Mouse (Mus musculus) midbrain, embryonic 13.5 days (tissue): ENCODE data around the gene Ell2. TPM values are rescaled to one million over a fixed set of nuclear protein-coding genes. Genes with fewer than 3 reads are reported as not detected.

Experiments used
- ATAC-seq: fragments of 200-750 bp; cut with Nextera tagmentation; 2 replicates; pipeline ENCODE4 v1.8.0; 2017; ENCODE audit warnings: mild to moderate bottlenecking, moderate TSS enrichment, moderate library complexity
- H3K27ac ChIP-seq: fragments of 300-500 bp; sonication (generic); 2 replicates; pipeline ENCODE4 v1.5.1; 2015; ENCODE audit warnings: inconsistent platforms, mild to moderate bottlenecking, moderate library complexity
- H3K27me3 ChIP-seq: fragments of 300-500 bp; sonication (generic); 2 replicates; pipeline ENCODE4 v1.6.1; 2015; ENCODE audit warnings: mild to moderate bottlenecking, inconsistent platforms
- H3K36me3 ChIP-seq: fragments of 300-500 bp; sonication (generic); 2 replicates; pipeline ENCODE4 v1.6.1; 2015; ENCODE audit warnings: mild to moderate bottlenecking, inconsistent platforms
- H3K4me1 ChIP-seq: fragments of 300-500 bp; sonication (generic); replicated peaks from 2 replicates; pipeline ENCODE4 v1.6.1; 2015; ENCODE audit warnings: inconsistent platforms
- H3K4me2 ChIP-seq: fragments of 300-500 bp; sonication (generic); replicated peaks from 2 replicates; pipeline ENCODE4 v1.6.1; 2015; ENCODE audit warnings: moderate library complexity, mild to moderate bottlenecking, inconsistent platforms
- H3K4me3 ChIP-seq: fragments of 300-500 bp; sonication (generic); replicated peaks from 2 replicates; pipeline ENCODE4 v1.5.1; 2015; ENCODE audit warnings: mild to moderate bottlenecking, inconsistent platforms
- H3K9ac ChIP-seq: fragments of 300-500 bp; sonication (generic); replicated peaks from 2 replicates; pipeline ENCODE4 v1.6.1; 2015; ENCODE audit warnings: mild to moderate bottlenecking, inconsistent platforms
- H3K9me3 ChIP-seq: fragments of 300-500 bp; sonication (generic); 2 replicates; pipeline ENCODE4 v1.6.1; 2016; ENCODE audit warnings: mild to moderate bottlenecking, inconsistent platforms
- WGBS: fragments of 180-500 bp; shearing (Covaris S2); methylation state at CpG from one replicate; pipeline ENCODE4 v1.1.7; 2015; 5-methylcytosine and 5-hydroxymethylcytosine counted together
- polyA plus RNA-seq: library from polyadenylated mRNA; unstranded; fragments of >200 nt; fragmentation: Nextera tagmentation; extraction: Ambion mirVana; gene quantifications from 2 replicates; pipeline ENCODE4 v1.2.1, GENCODE M21; 2015

Ell2 gene
- polyA plus RNA-seq, 1 experiment from 2014 or later = 2.8 TPM

DNA sequence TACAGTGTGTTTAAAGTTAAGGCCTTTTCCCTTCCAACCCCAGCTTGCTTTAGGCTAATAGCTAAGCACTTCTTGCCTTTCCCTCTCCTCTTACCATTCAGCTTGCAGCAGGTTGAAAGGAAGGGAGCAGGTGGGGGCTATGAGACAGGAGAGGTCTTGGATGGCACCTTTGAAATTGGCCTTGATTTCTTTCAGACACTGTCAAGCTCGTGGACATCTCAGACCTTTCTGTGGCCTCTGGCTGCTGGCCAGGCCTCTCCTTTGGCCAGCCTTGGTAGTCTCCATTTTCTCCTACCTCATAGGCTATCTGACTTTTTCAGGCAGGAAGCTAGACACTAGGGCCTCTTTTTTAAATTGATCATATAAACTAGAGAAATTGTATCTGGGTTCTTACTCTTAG, 70.1 kb downstream of the Ell2 start:
- Histone ChIP-seq H3K27me3 (no peaks in the 10 kb centered on the region), H3K4me3 (no peak overlapping the region), H3K9me3 (no peaks in the 10 kb centered on the region), H3K36me3 (no peaks in the 10 kb centered on the region), H3K9ac (no peak overlapping the region), H3K27ac (no peak overlapping the region), H3K4me1 (no peaks in the 10 kb centered on the region), H3K4me2 (no peak overlapping the region)
- no peak for ATAC-seq
- 88% methylated on average over 1 of the region's 1 CpGs for WGBS

DNA sequence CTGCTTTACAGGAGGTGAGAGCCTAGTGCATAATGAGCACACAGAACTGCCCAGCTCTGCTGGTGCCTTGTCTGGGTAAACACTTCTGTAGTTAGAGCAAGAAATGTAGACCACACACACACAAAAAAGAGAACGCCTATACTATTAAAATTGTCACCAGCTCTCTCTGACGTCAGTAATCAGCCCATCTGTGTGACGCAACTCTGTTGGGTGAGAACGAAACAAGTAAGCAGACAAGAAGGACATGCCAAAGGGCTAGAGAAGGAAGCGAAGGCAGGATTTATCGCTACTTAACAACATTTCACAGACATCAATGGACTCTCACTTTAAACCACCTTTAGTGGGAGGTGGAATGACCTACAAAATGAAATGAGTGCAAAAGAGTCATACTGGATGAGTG, 71.6 kb downstream of the Ell2 start:
- ATAC-seq = no peak
- Histone ChIP-seq H3K9ac (no peak overlapping the region), H3K27ac (no peak overlapping the region), H3K4me3 (no peak overlapping the region), H3K4me2 (no peak overlapping the region), H3K4me1 (no peaks in the 10 kb centered on the region), H3K9me3 (no peaks in the 10 kb centered on the region), H3K27me3 (no peaks in the 10 kb centered on the region), H3K36me3 (no peaks in the 10 kb centered on the region)
- 90% methylated on average over 6 of the region's 6 CpGs for WGBS

DNA sequence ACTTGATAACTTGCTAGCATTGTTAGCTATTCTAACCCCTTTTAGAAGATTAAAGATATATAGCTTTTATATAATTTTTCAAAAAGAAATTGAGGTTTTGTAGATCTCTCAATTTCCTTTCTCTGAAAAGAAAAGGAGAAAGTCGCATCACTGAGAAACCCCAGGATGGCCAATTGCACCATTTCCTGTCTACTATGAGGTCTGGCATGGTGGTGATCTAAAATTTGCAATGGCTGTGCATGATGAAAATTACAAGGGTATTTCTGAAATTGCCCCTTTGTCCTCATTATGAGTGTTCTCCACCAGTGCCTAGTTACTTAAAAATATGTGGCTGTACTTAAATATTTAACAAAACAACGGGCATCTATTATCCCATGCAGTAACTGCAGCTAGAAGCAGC, 72.6 kb downstream of the Ell2 start:
- no peak overlapping the region for H3K4me3 ChIP-seq
- H3K36me3 ChIP-seq = no peaks in the 10 kb centered on the region
- no peak overlapping the region for H3K27ac ChIP-seq
- WGBS = 90% methylated on average over 2 of the region's 2 CpGs
- H3K27me3 ChIP-seq = no peaks in the 10 kb centered on the region
- no peaks in the 10 kb centered on the region for H3K9me3 ChIP-seq
- no peak overlapping the region for H3K9ac ChIP-seq
- no peaks in the 10 kb centered on the region for H3K4me1 ChIP-seq
- H3K4me2 ChIP-seq = no peak overlapping the region
- ATAC-seq = no peak

DNA sequence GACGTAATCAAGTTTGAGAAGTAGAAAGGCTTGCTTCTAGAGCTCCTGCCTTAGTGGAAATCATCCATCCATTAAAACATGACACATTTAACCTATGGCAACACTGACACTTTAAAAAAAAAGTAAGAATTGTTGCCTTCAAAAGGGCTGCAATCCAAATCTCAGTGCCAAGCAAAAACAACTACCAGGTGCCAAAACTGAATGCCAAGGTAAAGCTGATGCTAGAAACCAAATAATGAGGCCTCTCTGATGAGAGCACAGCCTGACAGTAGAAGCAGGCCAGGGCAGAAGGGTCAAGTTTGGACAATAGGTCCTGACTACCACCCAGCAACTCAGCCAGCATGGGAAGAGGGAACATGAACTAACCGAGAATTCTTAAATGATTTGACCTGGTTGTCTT, 73.5 kb downstream of the Ell2 start:
- Histone ChIP-seq H3K4me2 (no peak overlapping the region), H3K36me3 (no peaks in the 10 kb centered on the region)
- 71% methylated on average over 2 of the region's 2 CpGs for WGBS

DNA sequence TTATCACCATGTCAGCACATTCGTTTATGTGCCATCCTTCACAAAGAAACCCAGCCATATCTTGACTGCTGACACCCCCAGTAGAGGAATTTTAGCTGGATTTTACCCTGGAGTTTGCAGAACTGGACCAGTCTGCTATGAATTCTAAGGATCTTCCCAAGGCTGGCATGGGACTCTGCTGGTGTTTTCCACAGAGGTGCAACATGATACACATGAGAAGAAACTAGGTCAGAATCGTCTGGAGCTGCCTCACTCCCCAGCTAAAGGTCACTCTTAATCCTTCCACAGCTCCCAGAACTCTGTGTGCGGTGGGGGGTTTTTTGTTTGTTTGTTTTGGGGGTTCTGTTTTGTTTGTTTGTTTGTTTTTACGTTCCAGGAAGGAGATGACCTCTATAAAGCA, 79.2 kb downstream of the Ell2 start:
- H3K4me1 ChIP-seq = no peaks in the 10 kb centered on the region
- H3K4me3 ChIP-seq = no peak overlapping the region
- H3K9me3 ChIP-seq = no peaks in the 10 kb centered on the region
- H3K9ac ChIP-seq = no peak overlapping the region
- H3K27me3 ChIP-seq = no peaks in the 10 kb centered on the region
- no peaks in the 10 kb centered on the region for H3K36me3 ChIP-seq
- WGBS = 70% methylated on average over 4 of the region's 4 CpGs
- H3K27ac ChIP-seq = no peak overlapping the region
- ATAC-seq = no peak
- H3K4me2 ChIP-seq = no peak overlapping the region

More for the DNA sequence above, 73.5 kb downstream of the Ell2 start:
- no peaks in the 10 kb centered on the region for H3K9me3 ChIP-seq
- ATAC-seq = no peak
- no peak overlapping the region for H3K4me3 ChIP-seq
- no peaks in the 10 kb centered on the region for H3K4me1 ChIP-seq
- no peaks in the 10 kb centered on the region for H3K27me3 ChIP-seq
- H3K9ac ChIP-seq = no peak overlapping the region
- H3K27ac ChIP-seq = no peak overlapping the region

DNA sequence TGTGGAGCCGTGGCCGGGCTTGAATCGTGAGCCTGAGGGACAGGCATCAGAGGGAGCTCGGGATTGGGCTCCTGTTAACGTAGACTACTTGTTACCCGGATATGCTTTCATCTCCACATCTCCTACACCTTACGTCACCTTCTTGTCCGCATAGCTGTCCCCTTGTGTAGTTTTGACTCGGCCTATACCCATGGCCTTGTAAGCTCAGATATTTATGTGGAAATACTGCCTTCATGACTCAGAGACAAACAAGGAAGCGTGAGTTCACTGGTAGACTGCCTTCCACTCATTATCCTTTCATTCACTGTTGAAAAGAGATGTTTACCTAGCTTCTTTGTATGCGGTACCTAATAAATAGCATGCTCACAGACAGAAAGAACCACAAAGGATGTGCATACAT, 79.7 kb downstream of the Ell2 start:
- H3K36me3 ChIP-seq = no peaks in the 10 kb centered on the region
- WGBS = 90% methylated on average over 11 of the region's 11 CpGs
- H3K9ac ChIP-seq = no peak overlapping the region
- no peaks in the 10 kb centered on the region for H3K4me1 ChIP-seq
- H3K27ac ChIP-seq = no peak overlapping the region
- no peaks in the 10 kb centered on the region for H3K27me3 ChIP-seq
- H3K4me2 ChIP-seq = no peak overlapping the region
- no peaks in the 10 kb centered on the region for H3K9me3 ChIP-seq
- no peak overlapping the region for H3K4me3 ChIP-seq
- ATAC-seq = no peak

DNA sequence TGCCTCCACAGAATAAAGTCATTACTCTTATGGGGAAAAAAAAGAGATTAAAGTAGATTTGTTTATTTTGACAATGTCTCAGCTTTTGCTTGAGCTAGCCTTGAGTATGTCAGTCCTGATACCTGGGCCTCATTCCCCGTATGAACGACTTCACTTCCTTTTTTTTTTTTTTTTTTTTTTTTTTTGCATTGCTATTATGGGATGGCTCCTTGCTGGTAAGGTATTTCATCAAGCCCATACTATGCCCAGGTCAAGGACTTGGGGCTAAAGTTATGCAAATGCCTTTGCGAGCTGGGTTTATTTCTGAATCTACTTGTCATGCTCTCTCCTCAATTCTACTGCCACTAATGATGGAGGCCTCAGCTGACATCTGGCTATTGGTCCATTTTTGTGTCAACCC, 80.8 kb downstream of the Ell2 start:
- Histone ChIP-seq H3K27ac (no peak overlapping the region), H3K4me3 (no peak overlapping the region), H3K9me3 (no peaks in the 10 kb centered on the region), H3K4me2 (no peak overlapping the region), H3K4me1 (no peaks in the 10 kb centered on the region), H3K27me3 (no peaks in the 10 kb centered on the region), H3K36me3 (no peaks in the 10 kb centered on the region), H3K9ac (no peak overlapping the region)
- ATAC-seq = no peak
- 95% methylated on average over 3 of the region's 3 CpGs for WGBS

DNA sequence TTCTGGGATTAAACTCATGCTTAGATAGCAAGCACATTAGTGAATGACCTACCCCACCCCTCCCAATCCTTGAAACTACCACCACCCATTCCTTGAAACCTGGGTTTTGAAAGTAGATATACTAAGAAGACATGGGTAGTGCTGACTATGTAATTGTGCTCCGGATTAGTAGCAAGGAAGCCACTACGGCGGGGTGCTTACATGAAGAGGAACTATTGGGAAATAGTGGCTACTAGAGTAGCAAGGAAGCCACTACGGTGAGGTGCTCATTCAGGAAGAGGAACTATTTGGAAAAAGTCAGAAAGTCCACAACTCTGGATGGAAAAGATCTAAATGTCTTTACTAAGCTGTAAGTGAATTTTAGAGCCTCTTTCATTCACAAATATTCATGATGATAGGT, 81.6 kb downstream of the Ell2 start:
- 98% methylated on average over 4 of the region's 4 CpGs for WGBS
- Histone ChIP-seq H3K4me3 (no peak overlapping the region), H3K4me2 (no peak overlapping the region), H3K9ac (no peak overlapping the region), H3K36me3 (no peaks in the 10 kb centered on the region), H3K9me3 (no peaks in the 10 kb centered on the region), H3K27ac (no peak overlapping the region), H3K4me1 (no peaks in the 10 kb centered on the region), H3K27me3 (no peaks in the 10 kb centered on the region)
- ATAC-seq = no peak

DNA sequence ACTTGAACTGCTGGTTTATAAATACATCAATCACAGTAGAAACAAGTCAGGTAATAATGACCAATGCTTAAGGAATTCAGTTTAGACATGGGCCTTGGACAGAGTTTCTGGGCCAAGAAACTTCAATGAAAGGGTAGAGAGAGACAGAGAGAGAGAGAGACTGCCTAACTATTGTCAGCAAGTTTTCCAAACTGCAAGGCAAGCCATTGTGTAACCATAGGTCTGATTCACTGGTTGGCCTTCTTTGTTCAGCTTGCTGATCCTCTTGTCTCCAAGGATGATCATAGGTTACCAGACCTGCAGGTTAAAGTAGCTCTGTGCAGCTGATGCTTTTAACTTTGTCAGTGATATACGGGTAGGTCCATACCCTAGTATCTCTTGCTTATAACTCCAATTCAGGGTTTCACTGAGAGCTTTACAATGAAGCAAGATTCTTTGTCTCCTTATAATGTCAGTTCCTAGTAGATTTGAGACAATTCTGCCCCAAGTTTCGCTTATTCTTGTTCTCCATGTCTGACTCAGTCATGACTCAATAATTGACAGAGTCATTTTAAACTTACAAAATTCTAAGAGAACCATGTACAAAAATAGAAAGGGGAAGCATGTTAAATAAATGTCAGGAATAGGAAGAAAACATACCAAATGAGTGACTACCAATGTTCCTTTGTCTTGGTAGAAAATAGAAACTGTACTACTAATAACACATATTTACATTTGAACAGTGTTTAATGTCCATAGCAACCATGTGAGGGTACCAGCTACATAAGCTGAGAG, 82.7 kb downstream of the Ell2 start:
- Histone ChIP-seq H3K4me1 (no peaks in the 10 kb centered on the region), H3K27ac (no peak overlapping the region), H3K27me3 (no peaks in the 10 kb centered on the region), H3K9ac (no peak overlapping the region), H3K36me3 (no peaks in the 10 kb centered on the region), H3K9me3 (no peaks in the 10 kb centered on the region), H3K4me2 (no peak overlapping the region), H3K4me3 (no peak overlapping the region)
- WGBS = 92% methylated on average over 2 of the region's 2 CpGs
- no peak for ATAC-seq

DNA sequence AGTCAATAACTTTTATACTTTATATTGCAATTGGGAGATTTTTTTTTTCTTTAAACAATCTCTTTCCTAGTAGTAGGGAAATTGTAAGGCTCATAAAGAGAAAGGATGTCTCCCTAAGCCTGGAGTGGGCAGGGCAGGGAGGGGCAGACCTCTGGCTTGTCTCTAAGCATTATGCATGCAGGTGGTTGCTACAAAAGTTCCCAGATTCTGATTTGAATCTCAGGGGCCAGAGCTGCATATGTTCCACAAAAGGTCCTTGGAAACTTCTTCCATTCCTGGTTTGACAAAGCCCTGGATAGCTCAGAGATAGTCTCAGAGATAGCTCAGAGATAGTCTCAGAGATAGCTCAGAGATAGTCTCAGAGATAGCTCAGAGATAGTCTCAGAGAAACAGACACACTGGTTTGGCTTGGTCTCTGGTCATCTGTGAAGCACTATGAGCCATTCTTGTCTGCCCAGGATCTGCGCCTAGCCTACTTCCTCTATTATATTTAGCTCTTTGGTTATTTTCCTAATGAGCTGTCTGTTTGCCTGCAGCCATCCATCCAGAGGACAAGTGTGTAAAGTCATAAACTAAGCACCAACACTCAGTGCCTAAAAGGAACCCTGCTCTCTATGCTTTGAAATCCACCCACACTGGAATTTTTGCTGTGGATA, 84.1 kb downstream of the Ell2 start:
- ATAC-seq = no peak
- Histone ChIP-seq H3K4me2 (no peak overlapping the region), H3K9me3 (no peaks in the 10 kb centered on the region), H3K4me1 (no peaks in the 10 kb centered on the region), H3K9ac (no peak overlapping the region), H3K36me3 (no peaks in the 10 kb centered on the region), H3K27me3 (no peaks in the 10 kb centered on the region), H3K27ac (no peak overlapping the region), H3K4me3 (no peak overlapping the region)
- WGBS = 86% methylated on average over 1 of the region's 1 CpGs

DNA sequence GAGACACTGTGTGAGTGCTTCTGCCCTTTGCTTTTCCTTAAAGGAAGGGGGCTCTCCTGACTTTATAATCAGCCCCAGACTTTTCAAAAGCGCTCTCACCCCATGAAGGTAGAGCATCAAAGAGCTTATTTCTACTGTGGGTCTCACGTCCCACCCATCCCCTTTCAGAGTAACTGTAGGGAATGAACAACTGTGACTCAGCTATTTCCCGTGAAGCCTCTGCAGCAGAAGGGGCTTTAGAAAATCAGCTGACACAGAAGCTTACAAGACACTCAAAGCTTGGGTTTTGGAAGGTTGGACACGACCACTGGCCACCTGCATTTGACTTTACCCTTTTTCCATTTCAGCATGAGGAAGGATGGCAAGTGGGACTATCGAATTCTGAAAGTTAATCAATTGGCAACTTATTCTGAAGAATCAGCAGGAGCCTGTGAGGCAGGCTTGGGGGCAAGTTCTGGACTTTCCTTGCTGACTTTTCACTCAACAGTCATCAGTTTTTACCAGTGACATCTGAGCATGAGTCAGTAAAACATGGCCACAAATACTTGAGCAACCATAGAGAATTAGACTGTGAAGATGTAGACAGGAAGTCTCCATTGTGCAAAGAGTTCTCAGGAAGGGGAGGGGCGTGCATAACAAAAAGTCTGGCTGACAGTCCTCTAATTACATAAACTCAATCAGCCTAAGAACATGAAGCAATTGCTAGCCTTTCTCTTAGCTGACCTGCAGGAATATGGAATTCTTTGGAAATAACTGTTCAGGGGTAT, 87.5 kb downstream of the Ell2 start:
- Histone ChIP-seq H3K27me3 (no peaks in the 10 kb centered on the region), H3K9me3 (no peaks in the 10 kb centered on the region), H3K4me3 (no peak overlapping the region), H3K4me2 (no peak overlapping the region), H3K27ac (no peak overlapping the region), H3K4me1 (no peaks in the 10 kb centered on the region), H3K36me3 (no peaks in the 10 kb centered on the region), H3K9ac (no peak overlapping the region)
- ATAC-seq = no peak
- 65% methylated on average over 6 of the region's 6 CpGs for whole genome bisulfite sequencing

DNA sequence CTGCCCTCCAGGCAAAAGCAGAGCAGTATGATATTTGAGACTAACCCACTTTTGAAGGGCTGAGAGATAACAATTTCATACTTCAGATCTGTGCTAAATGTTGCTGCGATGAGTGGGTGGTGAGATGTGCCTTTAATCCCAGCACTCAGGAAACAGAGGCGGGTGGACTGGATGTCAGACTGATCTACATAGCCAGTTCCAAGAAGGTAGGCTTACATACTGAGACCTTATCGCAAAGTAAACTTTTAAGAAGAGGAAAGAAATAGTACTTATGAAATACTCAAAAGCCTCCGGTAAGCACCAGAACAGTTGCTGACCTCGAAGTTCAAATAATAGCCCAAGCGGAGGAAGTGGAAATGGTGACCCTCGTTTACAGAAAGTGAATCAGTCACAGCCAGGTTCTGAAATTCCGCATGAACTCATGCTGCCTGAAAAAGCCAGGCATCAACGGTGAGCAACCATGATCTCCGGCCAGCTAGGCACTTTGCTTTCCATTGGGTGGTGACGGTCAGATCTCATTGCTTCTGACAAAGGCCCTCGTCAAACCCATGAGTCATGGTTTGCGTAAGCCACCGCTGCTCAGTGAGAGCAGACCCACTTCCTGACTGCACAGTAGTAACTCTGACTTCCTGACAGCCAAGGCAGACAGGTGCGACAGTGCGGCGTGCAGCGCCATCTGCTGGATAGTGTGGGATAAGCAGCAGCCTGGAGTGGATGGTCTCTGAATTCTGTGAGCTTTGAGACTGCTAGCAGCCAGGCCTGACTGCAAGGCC, 91.0 kb downstream of the Ell2 start:
- Histone ChIP-seq H3K4me3 (peak overlapping the region; percentile 23), H3K27me3 (no peaks in the 10 kb centered on the region), H3K4me2 (peak overlapping the region; percentile 47), H3K36me3 (no peaks in the 10 kb centered on the region), H3K27ac (no peak overlapping the region), H3K4me1 (no peaks in the 10 kb centered on the region), H3K9ac (no peak overlapping the region; the same call in 1 of the 2 replicates), H3K9me3 (no peaks in the 10 kb centered on the region)
- WGBS = 36% methylated on average over 18 of the region's 18 CpGs
- peak; percentile 99 for ATAC-seq
